Mouse (Mus musculus): ENCODE measurements around the gene Swsap1. TPM values are rescaled to one million over a fixed set of nuclear protein-coding genes. Genes with fewer than 3 reads are reported as not detected.
A peak's percentile ranks its signal among the peaks of the same experiment; 100 is the strongest.

Gene Swsap1
- polyA plus RNA-seq, 1 experiment = 8.9 TPM

GRCm38 (mm10) chr9:21953600-21953999 is 2.0 kb upstream of the Swsap1 start:
- H3K79me2 ChIP-seq (ENCODE audit: control insufficient read depth, insufficient read depth) = no peaks in the 10 kb centered on the region
- no peaks in the 10 kb centered on the region for H3K36me3 ChIP-seq (ENCODE audit: control insufficient read depth, insufficient read depth)
- no peak overlapping the region for H3ac ChIP-seq (ENCODE audit: control insufficient read depth, insufficient read length)
- H3K4me3 ChIP-seq = no peak overlapping the region
- no peak for TF ChIP-seq TCF12 (IDR thresholded peaks at IDR 0.05; ENCODE audit: insufficient read depth, poor library complexity, severe bottlenecking)
- no peak for TF ChIP-seq MYOD1 (IDR thresholded peaks at IDR 0.05; ENCODE audit: control insufficient read depth in 1 of 3, insufficient read length in 2 of 3, low read depth in 2 of 3)
- TF ChIP-seq USF1 (IDR thresholded peaks at IDR 0.05; ENCODE audit: low read depth) = no peak
- TF ChIP-seq TCF3 (IDR thresholded peaks at IDR 0.05; ENCODE audit: insufficient read length, low read depth) = no peak
- TF ChIP-seq MYOG (IDR thresholded peaks at IDR 0.05; ENCODE audit: control insufficient read depth in 1 of 3, insufficient read depth in 1 of 3, insufficient read length in 2 of 3, low read depth in 2 of 3) = no peak
- no peak for TF ChIP-seq REST (IDR thresholded peaks at IDR 0.05; ENCODE audit: insufficient read depth, insufficient read length)
- TF ChIP-seq MAX (IDR thresholded peaks at IDR 0.05; ENCODE audit: low read depth) = no peak
- TF ChIP-seq POLR2A (IDR thresholded peaks at IDR 0.05; ENCODE audit: insufficient read length, low read depth) = no peak
- TF ChIP-seq E2F4 (IDR thresholded peaks at IDR 0.05; ENCODE audit: insufficient read depth) = no peak
- no peak for TF ChIP-seq CEBPB (IDR thresholded peaks at IDR 0.05; ENCODE audit: insufficient read depth, poor library complexity, severe bottlenecking)
- no peak for TF ChIP-seq POLR2AphosphoS2 (IDR thresholded peaks at IDR 0.05; ENCODE audit: insufficient read length, low read depth)
- no peak overlapping the region for H3K4me2 ChIP-seq (ENCODE audit: low read depth)
- H3K27me3 ChIP-seq (ENCODE audit: control insufficient read depth, insufficient read depth, insufficient read length) = no peaks in the 10 kb centered on the region

- H3K27me3 ChIP-seq (ENCODE audit: control insufficient read depth, insufficient read depth, insufficient read length) = no peaks in the 10 kb centered on the region
- peak overlapping the region; percentile 91 for H3ac ChIP-seq (ENCODE audit: control insufficient read depth, insufficient read length)
- no peaks in the 10 kb centered on the region for H3K79me2 ChIP-seq (ENCODE audit: control insufficient read depth, insufficient read depth)
- H3K4me2 ChIP-seq (ENCODE audit: low read depth) = peak overlapping the region; percentile 60
- peak overlapping the region; percentile 39 for H3K4me3 ChIP-seq
- no peak for TF ChIP-seq MYOG (IDR thresholded peaks at IDR 0.05; ENCODE audit: control insufficient read depth in 1 of 3, insufficient read depth in 1 of 3, insufficient read length in 2 of 3, low read depth in 2 of 3)
- no peak for TF ChIP-seq MAX (IDR thresholded peaks at IDR 0.05; ENCODE audit: low read depth)
- no peak for TF ChIP-seq REST (IDR thresholded peaks at IDR 0.05; ENCODE audit: insufficient read depth, insufficient read length)
- no peak for TF ChIP-seq USF1 (IDR thresholded peaks at IDR 0.05; ENCODE audit: low read depth)
- no peak for TF ChIP-seq E2F4 (IDR thresholded peaks at IDR 0.05; ENCODE audit: insufficient read depth)
- TF ChIP-seq MYOD1 (IDR thresholded peaks at IDR 0.05; ENCODE audit: control insufficient read depth in 1 of 3, insufficient read length in 2 of 3, low read depth in 2 of 3) = no peak
- TF ChIP-seq TCF3 (IDR thresholded peaks at IDR 0.05; ENCODE audit: insufficient read length, low read depth) = no peak
- TF ChIP-seq SRF (IDR thresholded peaks at IDR 0.05; ENCODE audit: control insufficient read depth, insufficient read length, low read depth) = no peak
- no peak for TF ChIP-seq POLR2AphosphoS2 (IDR thresholded peaks at IDR 0.05; ENCODE audit: insufficient read length, low read depth)
- H3K36me3 ChIP-seq (ENCODE audit: control insufficient read depth, insufficient read depth) = no peaks in the 10 kb centered on the region
Measured at GRCm38 (mm10) chr9:21954635-21955034, 920 bp upstream of the Swsap1 start.

GRCm38 (mm10) chr9:21955225-21955569 is 358 bp upstream of the Swsap1 start:
- Histone ChIP-seq H3K4me2 (ENCODE audit: low read depth) (peak overlapping the region; percentile 60), H3K36me3 (ENCODE audit: control insufficient read depth, insufficient read depth) (no peaks in the 10 kb centered on the region), H3K79me2 (ENCODE audit: control insufficient read depth, insufficient read depth) (no peaks in the 10 kb centered on the region), H3ac (ENCODE audit: control insufficient read depth, insufficient read length) (peak overlapping the region; percentile 91), H3K4me3 (peak overlapping the region; percentile 39), H3K27me3 (ENCODE audit: control insufficient read depth, insufficient read depth, insufficient read length) (no peaks in the 10 kb centered on the region)
- TF ChIP-seq CEBPB (IDR thresholded peaks at IDR 0.05; ENCODE audit: insufficient read depth, poor library complexity, severe bottlenecking) (no peak), E2F4 (IDR thresholded peaks at IDR 0.05; ENCODE audit: insufficient read depth) (no peak), USF1 (IDR thresholded peaks at IDR 0.05; ENCODE audit: low read depth) (peak; percentile 30), POLR2AphosphoS2 (IDR thresholded peaks at IDR 0.05; ENCODE audit: insufficient read length, low read depth) (no peak)

- TF ChIP-seq TCF3 (IDR thresholded peaks at IDR 0.05; ENCODE audit: insufficient read length, low read depth) (no peak), USF1 (IDR thresholded peaks at IDR 0.05; ENCODE audit: low read depth) (no peak), POLR2AphosphoS2 (IDR thresholded peaks at IDR 0.05; ENCODE audit: insufficient read length, low read depth) (no peak), REST (IDR thresholded peaks at IDR 0.05; ENCODE audit: insufficient read depth, insufficient read length) (no peak), TCF12 (IDR thresholded peaks at IDR 0.05; ENCODE audit: insufficient read depth, poor library complexity, severe bottlenecking) (no peak), SRF (IDR thresholded peaks at IDR 0.05; ENCODE audit: control insufficient read depth, insufficient read length, low read depth) (no peak), MYOD1 (IDR thresholded peaks at IDR 0.05; ENCODE audit: control insufficient read depth in 1 of 3, insufficient read length in 2 of 3, low read depth in 2 of 3) (no peak), POLR2A (IDR thresholded peaks at IDR 0.05; ENCODE audit: insufficient read length, low read depth) (no peak), CEBPB (IDR thresholded peaks at IDR 0.05; ENCODE audit: insufficient read depth, poor library complexity, severe bottlenecking) (no peak), E2F4 (IDR thresholded peaks at IDR 0.05; ENCODE audit: insufficient read depth) (no peak), MAX (IDR thresholded peaks at IDR 0.05; ENCODE audit: low read depth) (no peak), MYOG (IDR thresholded peaks at IDR 0.05; ENCODE audit: control insufficient read depth in 1 of 3, insufficient read depth in 1 of 3, insufficient read length in 2 of 3, low read depth in 2 of 3) (no peak)
- Histone ChIP-seq H3K79me2 (ENCODE audit: control insufficient read depth, insufficient read depth) (no peaks in the 10 kb centered on the region), H3K4me2 (ENCODE audit: low read depth) (no peak overlapping the region), H3K27me3 (ENCODE audit: control insufficient read depth, insufficient read depth, insufficient read length) (no peaks in the 10 kb centered on the region), H3K4me3 (no peak overlapping the region), H3ac (ENCODE audit: control insufficient read depth, insufficient read length) (no peak overlapping the region), H3K36me3 (ENCODE audit: control insufficient read depth, insufficient read depth) (no peaks in the 10 kb centered on the region)
Measured at GRCm38 (mm10) chr9:21958372-21958771, 2.8 kb downstream of the Swsap1 start.

GRCm38 (mm10) chr9:21959244-21959643 is 3.7 kb downstream of the Swsap1 start:
- Histone ChIP-seq H3K79me2 (ENCODE audit: control insufficient read depth, insufficient read depth) (no peaks in the 10 kb centered on the region), H3K36me3 (ENCODE audit: control insufficient read depth, insufficient read depth) (no peaks in the 10 kb centered on the region), H3K27me3 (ENCODE audit: control insufficient read depth, insufficient read depth, insufficient read length) (no peaks in the 10 kb centered on the region), H3K4me3 (no peak overlapping the region), H3K4me2 (ENCODE audit: low read depth) (no peak overlapping the region), H3ac (ENCODE audit: control insufficient read depth, insufficient read length) (no peak overlapping the region)
- TF ChIP-seq REST (IDR thresholded peaks at IDR 0.05; ENCODE audit: insufficient read depth, insufficient read length) (no peak), CEBPB (IDR thresholded peaks at IDR 0.05; ENCODE audit: insufficient read depth, poor library complexity, severe bottlenecking) (no peak), MYOD1 (IDR thresholded peaks at IDR 0.05; ENCODE audit: control insufficient read depth in 1 of 3, insufficient read length in 2 of 3, low read depth in 2 of 3) (no peak)

All from myocyte (in vitro differentiated cells).